Mouse (Mus musculus): ENCODE measurements at regions not wholly inside any gene's neighbourhood (a gene's known extent, or its start where the extent isn't known, plus 50 kb on each side); places are given as distances from the start of the nearest gene placed in this dataset.

GRCm38 (mm10) chr1:22222836-22223235 is 261.1 kb upstream of the Kcnq5 start:
- in situ Hi-C loops (cut with MboI; ENCODE audit: unreplicated experiment in 2 of 2), result no loop called here

DNA sequence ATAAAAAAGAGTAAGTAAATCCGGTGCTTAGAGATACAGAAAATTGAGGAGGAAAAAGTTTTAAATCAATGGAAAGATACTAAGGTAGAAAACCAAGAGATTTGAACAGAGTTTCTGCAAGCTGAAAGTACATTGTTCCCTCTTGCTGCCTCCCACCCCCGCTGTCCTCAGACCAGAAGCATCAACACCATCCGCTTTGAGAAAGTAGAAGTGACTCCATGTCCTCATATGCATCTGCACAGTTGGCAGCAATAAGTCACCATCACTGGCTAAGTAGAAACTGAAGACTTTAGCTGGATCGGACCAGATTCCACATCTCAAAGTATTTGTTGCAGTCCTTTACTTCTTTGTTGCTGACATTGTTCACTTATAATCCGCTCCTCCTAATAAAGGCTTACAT is 250.1 kb upstream of the Kcnq5 start:
- in situ Hi-C loops (cut with MboI; ENCODE audit: unreplicated experiment in 2 of 2), result no loop called here

GRCm38 (mm10) chr1:22211232-22211631 is 249.5 kb upstream of the Kcnq5 start:
- in situ Hi-C loops (cut with MboI; ENCODE audit: unreplicated experiment in 2 of 2), result no loop called here

GRCm38 (mm10) chr1:22210621-22211020 is 248.9 kb upstream of the Kcnq5 start:
- in situ Hi-C loops (cut with MboI; ENCODE audit: unreplicated experiment in 2 of 2), result no loop called here

- in situ Hi-C loops (cut with MboI; ENCODE audit: unreplicated experiment in 2 of 2), result no loop called here
Observed at GRCm38 (mm10) chr1:22208287-22208686, 246.5 kb upstream of the Kcnq5 start.

GRCm38 (mm10) chr1:22206935-22207334 is 245.2 kb upstream of the Kcnq5 start:
- in situ Hi-C loops (cut with MboI; ENCODE audit: unreplicated experiment in 2 of 2), result no loop called here

DNA sequence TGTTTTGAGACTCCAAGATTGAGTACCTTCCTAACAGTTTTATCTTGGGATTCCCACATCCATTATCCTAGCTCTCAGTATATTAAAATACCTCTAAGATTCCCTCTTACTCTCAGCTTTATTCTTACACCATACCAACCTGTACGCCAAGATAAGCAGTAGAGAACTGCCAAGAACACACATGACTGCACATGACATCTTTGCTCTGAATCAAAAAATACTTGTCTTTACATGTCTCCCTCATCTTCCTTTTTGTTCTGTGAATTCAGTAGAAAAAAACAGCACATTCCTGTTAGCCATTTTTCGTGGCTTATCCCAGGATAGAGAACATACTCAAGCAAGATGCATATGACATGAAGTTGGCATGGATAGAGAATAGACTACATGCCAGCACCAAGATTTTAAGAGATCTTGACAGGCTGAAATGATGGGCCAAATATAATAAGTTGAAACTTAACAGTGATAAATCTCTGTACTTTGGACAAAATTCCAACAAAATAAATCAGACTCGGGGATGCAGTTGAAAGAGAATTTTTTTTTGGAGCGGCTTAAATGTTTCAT is 206.0 kb upstream of the Kcnq5 start:
- in situ Hi-C loops (cut with MboI; ENCODE audit: unreplicated experiment in 2 of 2), result no loop called here

GRCm38 (mm10) chr1:22136571-22137122 is 174.9 kb upstream of the Kcnq5 start:
- in situ Hi-C loops (cut with MboI; ENCODE audit: unreplicated experiment in 2 of 2), result no loop called here

GRCm38 (mm10) chr1:22118266-22118772 is 156.6 kb upstream of the Kcnq5 start:
- in situ Hi-C loops (cut with MboI; ENCODE audit: unreplicated experiment in 2 of 2), result loop anchor here in 1 of 2 experiments (5.0 to 10.0 kb wide), 2 partner anchors 664 to 711 kb away; no protein-coding TSS in a partner anchor

DNA sequence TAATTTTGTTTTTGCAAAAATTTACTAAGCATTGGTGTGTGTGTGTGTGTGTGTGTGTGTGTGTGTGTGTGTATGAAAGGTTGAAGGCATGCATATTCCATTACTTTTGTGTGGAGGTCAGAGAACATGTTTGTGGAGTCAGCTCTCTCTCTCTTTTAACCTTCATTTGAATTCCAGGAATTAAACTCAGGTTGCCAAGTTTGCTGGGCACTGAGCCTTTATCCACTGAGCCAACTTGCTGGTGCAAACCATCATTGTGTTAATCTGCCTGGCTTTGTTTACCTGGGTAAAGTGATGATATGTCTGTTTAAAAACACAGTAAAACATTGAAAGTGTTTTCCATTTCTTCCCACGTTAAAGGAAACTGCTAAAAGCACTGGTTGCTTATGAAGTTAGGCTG is 154.7 kb upstream of the Kcnq5 start:
- in situ Hi-C loops (cut with MboI; ENCODE audit: unreplicated experiment in 2 of 2), result loop anchor here in 1 of 2 experiments (5.0 to 10.0 kb wide), 2 partner anchors 662 to 709 kb away; no protein-coding TSS in a partner anchor

GRCm38 (mm10) chr1:22105496-22105895 is 143.8 kb upstream of the Kcnq5 start:
- in situ Hi-C loops (cut with MboI; ENCODE audit: unreplicated experiment in 2 of 2), result loop anchor here in 1 of 2 experiments (10.0 kb wide), 1 partner anchor 641 kb away; no protein-coding TSS in a partner anchor

- in situ Hi-C loops (cut with MboI; ENCODE audit: unreplicated experiment in 2 of 2), result no loop called here
Observed at GRCm38 (mm10) chr1:22071405-22072117, 109.8 kb upstream of the Kcnq5 start.

- in situ Hi-C loops (cut with MboI; ENCODE audit: unreplicated experiment in 2 of 2), result no loop called here
Observed at GRCm38 (mm10) chr1:22070028-22070427, 108.3 kb upstream of the Kcnq5 start.

All from v-Abl transformed pro-B cells (cell line).